Mouse (Mus musculus): ENCODE data around the gene Atg7.

The Atg7 gene

GRCm38 (mm10) chr6:114736355-114736754, 93.5 kb downstream of the Atg7 start:
- DNase-seq: no peak

GRCm38 (mm10) chr6:114737181-114737580, 94.3 kb downstream of the Atg7 start:
- no peak for DNase-seq

- DNase-seq: no peak
Measured at GRCm38 (mm10) chr6:114737931-114738759, 95.2 kb downstream of the Atg7 start.

- no peak for DNase-seq
Measured at GRCm38 (mm10) chr6:114738760-114739112, 95.8 kb downstream of the Atg7 start.

- no peak for DNase-seq
Measured at GRCm38 (mm10) chr6:114742209-114743003, 99.5 kb downstream of the Atg7 start.

- no peak for DNase-seq
Measured at GRCm38 (mm10) chr6:114743126-114743525, 100.2 kb downstream of the Atg7 start.

DNA sequence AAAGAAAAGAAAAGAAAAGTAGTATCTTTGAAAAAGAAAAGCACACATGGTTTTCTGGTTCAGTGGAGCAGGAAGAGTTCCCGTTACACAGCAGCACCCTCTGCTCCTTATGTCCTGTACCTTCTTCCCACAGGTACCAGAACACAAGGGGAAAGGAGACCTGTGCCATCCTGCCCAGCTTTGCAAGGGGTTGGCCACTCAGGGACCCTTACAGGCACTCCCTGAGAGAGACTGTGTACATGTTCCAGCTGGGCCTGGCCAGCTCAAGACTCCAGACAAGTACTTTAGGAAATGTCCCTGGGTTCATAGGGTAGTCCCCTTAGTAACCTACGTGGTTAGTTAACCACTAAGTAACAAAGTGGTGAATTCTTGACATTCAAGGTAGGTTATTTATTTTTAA, 100.9 kb downstream of the Atg7 start:
- no peak for DNase-seq

- DNase-seq: no peak
Measured at GRCm38 (mm10) chr6:114746439-114746974, 103.6 kb downstream of the Atg7 start.

- DNase-seq: no peak
Measured at GRCm38 (mm10) chr6:114748419-114748818, 105.5 kb downstream of the Atg7 start.

GRCm38 (mm10) chr6:114748882-114749281, 106.0 kb downstream of the Atg7 start:
- DNase-seq: no peak

DNA sequence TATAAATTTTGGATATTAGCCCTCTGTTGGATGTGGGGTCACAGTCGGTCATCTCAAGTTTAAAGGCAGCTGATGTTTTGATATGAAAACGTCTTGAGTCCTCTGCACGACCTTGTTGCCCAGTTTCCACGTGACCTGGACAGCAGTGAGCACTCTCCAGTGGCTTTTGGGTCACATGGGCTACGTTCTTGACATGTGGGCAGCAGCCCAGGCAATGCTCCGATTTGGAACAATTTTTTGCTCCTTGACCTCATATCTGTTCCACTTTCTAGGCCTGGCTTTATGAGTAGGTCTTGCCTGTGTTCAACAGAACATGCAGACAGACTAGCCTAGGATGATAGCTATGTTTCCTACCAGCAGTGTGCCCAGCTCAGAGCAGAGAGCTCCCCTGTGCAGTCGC, 115.9 kb downstream of the Atg7 start:
- DNase-seq: no peak

GRCm38 (mm10) chr6:114766314-114766713, 123.4 kb downstream of the Atg7 start:
- DNase-seq: peak; percentile 69 to 82

- DNase-seq: no peak
Measured at GRCm38 (mm10) chr6:114767710-114768109, 124.8 kb downstream of the Atg7 start.

GRCm38 (mm10) chr6:114770337-114770736, 127.4 kb downstream of the Atg7 start:
- no peak for DNase-seq

- no peak for DNase-seq
Measured at GRCm38 (mm10) chr6:114771502-114771901, 128.6 kb downstream of the Atg7 start.

- no peak for DNase-seq
Measured at GRCm38 (mm10) chr6:114775210-114775609, 132.3 kb downstream of the Atg7 start.

DNA sequence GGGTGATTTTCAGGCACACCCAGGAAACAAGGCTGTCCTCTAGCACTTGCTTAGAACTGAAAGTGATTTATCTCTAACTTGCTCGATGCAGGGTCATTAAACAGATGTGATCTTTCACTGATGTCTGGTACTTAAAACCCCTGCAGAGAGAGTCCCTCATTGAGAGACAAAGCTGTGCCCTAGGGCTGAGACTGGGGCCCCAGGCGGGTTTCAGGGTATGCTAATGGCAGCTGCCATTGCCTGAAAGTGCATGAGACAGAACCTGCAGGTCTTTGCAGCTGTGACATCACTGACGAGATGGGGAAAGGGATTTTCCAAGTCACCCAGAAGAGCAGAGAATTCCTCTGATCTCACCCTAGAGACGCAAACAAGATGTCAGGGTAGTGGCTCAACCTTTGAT, 135.0 kb downstream of the Atg7 start:
- DNase-seq: no peak

- DNase-seq: no peak
Measured at GRCm38 (mm10) chr6:114778650-114779049, 135.8 kb downstream of the Atg7 start.

DNA sequence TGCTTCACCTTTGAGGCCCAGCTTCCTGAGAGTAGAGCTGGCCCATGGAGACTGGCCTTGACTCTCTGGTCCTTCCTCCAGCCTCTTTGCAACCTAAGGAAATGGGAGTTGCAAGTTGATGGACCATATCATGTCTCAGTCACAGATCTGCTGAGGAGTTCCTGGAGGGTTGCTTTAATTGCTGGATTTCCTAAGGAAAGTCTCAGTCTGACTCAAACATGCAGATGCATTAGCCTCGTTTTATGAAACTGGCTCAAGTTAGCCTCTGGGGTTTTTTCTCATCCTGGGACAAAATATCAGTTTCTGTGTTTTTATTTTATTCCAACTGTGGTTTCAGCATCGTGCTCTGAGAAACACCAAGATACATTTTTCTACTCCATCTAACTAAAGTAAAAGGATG, 137.7 kb downstream of the Atg7 start:
- DNase-seq: no peak

- DNase-seq: peak; percentile 79 to 85
Measured at GRCm38 (mm10) chr6:114781415-114782240, 138.7 kb downstream of the Atg7 start.

- no peak for DNase-seq
Measured at GRCm38 (mm10) chr6:114782486-114782885, 139.6 kb downstream of the Atg7 start.

- DNase-seq: no peak
Measured at GRCm38 (mm10) chr6:114786461-114786860, 143.6 kb downstream of the Atg7 start.

GRCm38 (mm10) chr6:114787606-114788005, 144.7 kb downstream of the Atg7 start:
- no peak for DNase-seq
